Mouse (Mus musculus): ENCODE data around the gene Olfr1.

Gene Olfr1

GRCm38 (mm10) chr11:73399514-73399913 is at the start of gene Olfr1:
Gene Olfr1 (minus strand): TSS chr11:73399614.
- DNase-seq (ENCODE audit: low spot score in 2 of 2): no peak

GRCm38 (mm10) chr11:73428377-73428776 is 29.0 kb upstream of the Olfr1 start, which contains the start of gene Olfr378:
Gene Olfr378 (minus strand): TSS chr11:73428477.
- no peak for DNase-seq (ENCODE audit: low spot score in 2 of 2)

- no peak for DNase-seq (ENCODE audit: low spot score in 2 of 2)
Observed at GRCm38 (mm10) chr11:73395374-73395773, 4.0 kb downstream of the Olfr1 start.

- no peak for DNase-seq (ENCODE audit: low spot score in 2 of 2)
Observed at GRCm38 (mm10) chr11:73370946-73371345, 28.5 kb downstream of the Olfr1 start, which contains the start of gene Olfr376. Gene Olfr376 (plus strand): TSS chr11:73371246.

- no peak for DNase-seq (ENCODE audit: low spot score in 2 of 2)
Observed at GRCm38 (mm10) chr11:73350483-73350882, 48.9 kb downstream of the Olfr1 start, which contains the start of gene Olfr20. Gene Olfr20 (plus strand): TSS chr11:73350783.
